Mouse (Mus musculus) stomach, postnatal 0 days (tissue): ENCODE data around the gene 1110059E24Rik.

Experiments used
- CTCF ChIP-seq: IDR thresholded peaks from 2 replicates; pipeline ENCODE4 v1.5.1; 2016; ENCODE audit warnings: antibody characterized with exemption, low read depth, mild to moderate bottlenecking, moderate library complexity
- EP300 ChIP-seq: optimal IDR thresholded peaks from 2 replicates; pipeline ENCODE3; 2016; ENCODE audit warnings: antibody characterized with exemption

GRCm38 (mm10) chr19:21610240-21610639, 42.5 kb downstream of the 1110059E24Rik start:
- no peak for TF ChIP-seq CTCF
- TF ChIP-seq EP300, result no peak
